Mouse (Mus musculus): ENCODE results near the gene Gm6871. TPM values are rescaled to one million over a fixed set of nuclear protein-coding genes. Genes with fewer than 3 reads are reported as not detected.
A peak's percentile ranks its signal among the peaks of the same experiment; 100 is the strongest.
"Not testable (repeated sequence)": the region's sequence is repeated elsewhere in the genome, so short reads cannot be mapped to it uniquely, and the experiment has no call there.

Gene Gm6871
- polyA plus RNA-seq, 1 experiment from 2014 or later, result not detected

- ATAC-seq (ENCODE audit: insufficient read depth, low FRiP score, low TSS enrichment), result no peak
- Histone ChIP-seq H3K27me3 (ENCODE audit: control insufficient read depth, insufficient read depth, low read length) (no peaks in the 10 kb centered on the region), H3K27ac (ENCODE audit: low read depth, low read length) (no peak overlapping the region), H3K36me3 (ENCODE audit: control insufficient read depth, insufficient read depth, low read length) (no peaks in the 10 kb centered on the region), H3K4me3 (ENCODE audit: low read depth, low read length) (no peak overlapping the region), H3K9ac (ENCODE audit: low read length) (no peak overlapping the region), H3K9me3 (ENCODE audit: control insufficient read depth, low read length) (peaks cover 7% of the 10 kb centered on the region; the same call in 1 of the 2 replicates), H3K4me1 (ENCODE audit: control insufficient read depth, insufficient read depth, low read length) (no peaks in the 10 kb centered on the region), H3K4me2 (ENCODE audit: low read depth) (no peak overlapping the region)
- DNase-seq (ENCODE audit: low spot score), result no peak
- WGBS, result 76% methylated on average over 8 of the region's 8 CpGs
These were observed 12.8 kb downstream of the Gm6871 start for GRCm38 (mm10) chr7:41560681-41561080.

GRCm38 (mm10) chr7:41512672-41513071, 60.8 kb downstream of the Gm6871 start:
- no peak for ATAC-seq (ENCODE audit: insufficient read depth, low FRiP score, low TSS enrichment)
- H3K9me3 ChIP-seq (ENCODE audit: control insufficient read depth, low read length), result no peaks in the 10 kb centered on the region
- 86% methylated on average over 3 of the region's 3 CpGs for WGBS

GRCm38 (mm10) chr7:41512207-41512606, 61.3 kb downstream of the Gm6871 start:
- DNase-seq (ENCODE audit: low spot score), result no peak
- Histone ChIP-seq H3K9me3 (ENCODE audit: control insufficient read depth, low read length) (no peaks in the 10 kb centered on the region), H3K4me3 (ENCODE audit: low read depth, low read length) (no peak overlapping the region), H3K36me3 (ENCODE audit: control insufficient read depth, insufficient read depth, low read length) (no peaks in the 10 kb centered on the region), H3K27me3 (ENCODE audit: control insufficient read depth, insufficient read depth, low read length) (no peaks in the 10 kb centered on the region), H3K4me2 (ENCODE audit: low read depth) (no peak overlapping the region), H3K4me1 (ENCODE audit: control insufficient read depth, insufficient read depth, low read length) (no peaks in the 10 kb centered on the region), H3K27ac (ENCODE audit: low read depth, low read length) (no peak overlapping the region), H3K9ac (ENCODE audit: low read length) (no peak overlapping the region)
- WGBS, result 8% methylated on average over 1 of the region's 1 CpGs
- ATAC-seq (ENCODE audit: insufficient read depth, low FRiP score, low TSS enrichment), result no peak

More at GRCm38 (mm10) chr7:41512672-41513071, 60.8 kb downstream of the Gm6871 start:
- Histone ChIP-seq H3K4me2 (ENCODE audit: low read depth) (no peak overlapping the region), H3K27me3 (ENCODE audit: control insufficient read depth, insufficient read depth, low read length) (no peaks in the 10 kb centered on the region), H3K9ac (ENCODE audit: low read length) (no peak overlapping the region), H3K4me1 (ENCODE audit: control insufficient read depth, insufficient read depth, low read length) (no peaks in the 10 kb centered on the region), H3K27ac (ENCODE audit: low read depth, low read length) (no peak overlapping the region), H3K4me3 (ENCODE audit: low read depth, low read length) (no peak overlapping the region), H3K36me3 (ENCODE audit: control insufficient read depth, insufficient read depth, low read length) (no peaks in the 10 kb centered on the region)
- DNase-seq (ENCODE audit: low spot score), result no peak

- no peaks in the 10 kb centered on the region for H3K9me3 ChIP-seq (ENCODE audit: control insufficient read depth, low read length)
- no peaks in the 10 kb centered on the region for H3K4me1 ChIP-seq (ENCODE audit: control insufficient read depth, insufficient read depth, low read length)
- H3K4me3 ChIP-seq (ENCODE audit: low read depth, low read length), result no peak overlapping the region
- H3K9ac ChIP-seq (ENCODE audit: low read length), result no peak overlapping the region
- WGBS, result 55% methylated on average over 1 of the region's 1 CpGs
- H3K27ac ChIP-seq (ENCODE audit: low read depth, low read length), result no peak overlapping the region
- no peaks in the 10 kb centered on the region for H3K36me3 ChIP-seq (ENCODE audit: control insufficient read depth, insufficient read depth, low read length)
- DNase-seq (ENCODE audit: low spot score) (no peak), ATAC-seq (ENCODE audit: insufficient read depth, low FRiP score, low TSS enrichment) (no peak)
- no peak overlapping the region for H3K4me2 ChIP-seq (ENCODE audit: low read depth)
- no peaks in the 10 kb centered on the region for H3K27me3 ChIP-seq (ENCODE audit: control insufficient read depth, insufficient read depth, low read length)
These were observed 71.1 kb downstream of the Gm6871 start for GRCm38 (mm10) chr7:41502402-41502801.

- H3K4me1 ChIP-seq (ENCODE audit: control insufficient read depth, insufficient read depth, low read length), result no peaks in the 10 kb centered on the region
- no peaks in the 10 kb centered on the region for H3K36me3 ChIP-seq (ENCODE audit: control insufficient read depth, insufficient read depth, low read length)
- H3K9ac ChIP-seq (ENCODE audit: low read length), result no peak overlapping the region
- no peaks in the 10 kb centered on the region for H3K27me3 ChIP-seq (ENCODE audit: control insufficient read depth, insufficient read depth, low read length)
- DNase-seq (ENCODE audit: low spot score), result peak; percentile 35
- peak overlapping the region; percentile 58 for H3K4me2 ChIP-seq (ENCODE audit: low read depth)
- no peaks in the 10 kb centered on the region for H3K9me3 ChIP-seq (ENCODE audit: control insufficient read depth, low read length)
- no peak; the same call in 1 of the 2 replicates for ATAC-seq (ENCODE audit: insufficient read depth, low FRiP score, low TSS enrichment)
- 19% methylated on average over 22 of the region's 22 CpGs for WGBS
- peak overlapping the region; percentile 63 for H3K4me3 ChIP-seq (ENCODE audit: low read depth, low read length)
- H3K27ac ChIP-seq (ENCODE audit: low read depth, low read length), result no peak overlapping the region
These were observed 73.1 kb downstream of the Gm6871 start for GRCm38 (mm10) chr7:41500151-41500934.

- H3K36me3 ChIP-seq (ENCODE audit: control insufficient read depth, insufficient read depth, low read length), result no peaks in the 10 kb centered on the region
- no peaks in the 10 kb centered on the region for H3K9me3 ChIP-seq (ENCODE audit: control insufficient read depth, low read length)
- peak within 1 kb of the TSS; percentile 58 for H3K4me2 ChIP-seq (ENCODE audit: low read depth)
- under 1% methylated on average over 18 of the region's 18 CpGs for WGBS
- no peaks in the 10 kb centered on the region for H3K4me1 ChIP-seq (ENCODE audit: control insufficient read depth, insufficient read depth, low read length)
- ATAC-seq (ENCODE audit: insufficient read depth, low FRiP score, low TSS enrichment) (peak; percentile 98), DNase-seq (ENCODE audit: low spot score) (peak; percentile 87)
- peak within 1 kb of the TSS; percentile 63 for H3K4me3 ChIP-seq (ENCODE audit: low read depth, low read length)
- no peaks in the 10 kb centered on the region for H3K27me3 ChIP-seq (ENCODE audit: control insufficient read depth, insufficient read depth, low read length)
- H3K9ac ChIP-seq (ENCODE audit: low read length), result peak within 1 kb of the TSS; percentile 39
- H3K27ac ChIP-seq (ENCODE audit: low read depth, low read length), result no peak within 1 kb of the TSS
These were observed 73.9 kb downstream of the Gm6871 start, which contains the start of the genes Gm20449 and AW146154 for GRCm38 (mm10) chr7:41499389-41500049. Gene Gm20449, minus strand, starts transcription at chr7:41499417. Gene AW146154, minus strand, starts transcription at chr7:41499890.

- Histone ChIP-seq H3K4me3 (ENCODE audit: low read depth, low read length) (peak overlapping the region; percentile 63), H3K9ac (ENCODE audit: low read length) (peak overlapping the region; percentile 19; the same call in 1 of the 2 replicates), H3K4me2 (ENCODE audit: low read depth) (peak overlapping the region; percentile 58)
- DNase-seq (ENCODE audit: low spot score); H3K36me3 ChIP-seq (ENCODE audit: control insufficient read depth, insufficient read depth, low read length); H3K27me3 ChIP-seq (ENCODE audit: control insufficient read depth, insufficient read depth, low read length); H3K4me1 ChIP-seq (ENCODE audit: control insufficient read depth, insufficient read depth, low read length); ATAC-seq (ENCODE audit: insufficient read depth, low FRiP score, low TSS enrichment); H3K9me3 ChIP-seq (ENCODE audit: control insufficient read depth, low read length); H3K27ac ChIP-seq (ENCODE audit: low read depth, low read length): not testable (repeated sequence)
- WGBS, result under 1% methylated on average over 6 of the region's 6 CpGs
These were observed 74.5 kb downstream of the Gm6871 start for GRCm38 (mm10) chr7:41499018-41499388.

GRCm38 (mm10) chr7:41498464-41498863, 75.0 kb downstream of the Gm6871 start:
- not testable (repeated sequence) for H3K27me3 ChIP-seq (ENCODE audit: control insufficient read depth, insufficient read depth, low read length); H3K4me1 ChIP-seq (ENCODE audit: control insufficient read depth, insufficient read depth, low read length); H3K9ac ChIP-seq (ENCODE audit: low read length); H3K27ac ChIP-seq (ENCODE audit: low read depth, low read length); ATAC-seq (ENCODE audit: insufficient read depth, low FRiP score, low TSS enrichment); DNase-seq (ENCODE audit: low spot score); H3K36me3 ChIP-seq (ENCODE audit: control insufficient read depth, insufficient read depth, low read length); H3K4me2 ChIP-seq (ENCODE audit: low read depth); H3K4me3 ChIP-seq (ENCODE audit: low read depth, low read length); H3K9me3 ChIP-seq (ENCODE audit: control insufficient read depth, low read length)
- 72% methylated on average over 2 of the region's 4 CpGs for WGBS

All from neural tube, embryonic 11.5 days (tissue).